Mouse (Mus musculus) cerebellum, adult 2 months (tissue): ENCODE results near the gene a. TPM values are rescaled to one million over a fixed set of nuclear protein-coding genes. Genes with fewer than 3 reads are reported as not detected.
A peak's percentile ranks its signal among the peaks of the same experiment; 100 is the strongest.
"Not testable (repeated sequence)": the region's sequence is repeated elsewhere in the genome, so short reads cannot be mapped to it uniquely, and the experiment has no call there.

ENCODE experiments used
- DNase-seq, 2 experiments: peaks; one replicate each; pipeline ENCODE4 v3.0.0; 2021
- H3K27ac ChIP-seq: fragments of 200-500 bp; 2 replicates; pipeline ENCODE4 v1.5.1; 2012; ENCODE audit warnings: low read length, control low read depth, inconsistent platforms; ENCODE audit not compliant: insufficient read depth
- H3K27me3 ChIP-seq: fragments of 200-500 bp; 2 replicates; pipeline ENCODE4 v1.6.1; 2012; ENCODE audit warnings: inconsistent platforms, mild to moderate bottlenecking, low read length, moderate library complexity; ENCODE audit not compliant: control insufficient read depth, insufficient read depth
- H3K4me1 ChIP-seq: fragments of 200-500 bp; 2 replicates; pipeline ENCODE4 v1.6.1; 2011; ENCODE audit warnings: low read length; ENCODE audit not compliant: control insufficient read depth, insufficient read depth
- H3K4me3 ChIP-seq: fragments of 200-500 bp; replicated peaks from 2 replicates; pipeline ENCODE3; 2011; ENCODE audit warnings: mild to moderate bottlenecking, low read depth, low read length, control low read depth; ENCODE audit not compliant: insufficient read depth
- CTCF ChIP-seq: fragments of 200-500 bp; IDR thresholded peaks from 2 replicates; pipeline ENCODE4 v1.5.1; 2011; ENCODE audit warnings: low read depth, mild to moderate bottlenecking, control low read depth, low read length, moderate library complexity, borderline replicate concordance; ENCODE audit not compliant: insufficient read depth
- POLR2A ChIP-seq: fragments of 200-500 bp; IDR thresholded peaks from 2 replicates; pipeline ENCODE4 v1.6.1; 2011; ENCODE audit warnings: low read length, control low read depth, borderline replicate concordance; ENCODE audit not compliant: insufficient read depth
- WGBS: fragments of 180-500 bp; shearing (Covaris S2); methylation state at CpG from one replicate; pipeline ENCODE4 v1.1.7; 2018; 5-methylcytosine and 5-hydroxymethylcytosine counted together
- polyA plus RNA-seq: library from polyadenylated mRNA; depleted of rRNA; stranded (reverse); fragments of >200 nt; gene quantifications from 2 replicates; pipeline ENCODE4 v1.2.3, GENCODE M21; 2012

Gene a
- polyA plus RNA-seq, 1 experiment, result 0.28 TPM

DNA sequence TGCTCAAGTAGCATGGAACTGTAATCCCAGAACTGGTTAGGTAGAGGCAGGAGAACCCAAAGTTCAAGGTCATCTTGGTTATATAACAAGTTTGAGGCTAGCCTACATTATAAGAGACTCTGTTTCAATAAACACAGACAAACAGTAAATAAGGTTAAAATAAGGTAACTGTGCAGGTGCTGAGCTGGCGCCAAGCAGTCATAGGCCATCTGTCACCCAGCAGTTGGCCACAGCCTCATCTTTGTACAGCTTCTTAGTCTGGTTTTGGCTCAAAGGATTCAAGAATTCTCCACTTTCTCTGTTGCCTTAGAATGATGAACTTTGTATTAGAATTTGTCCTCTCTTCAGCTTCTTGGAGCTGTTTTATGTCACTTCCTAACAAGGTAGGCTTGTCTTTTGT lies 76.9 kb downstream of the a start:
- Histone ChIP-seq H3K27me3 (no peaks in the 10 kb centered on the region), H3K4me3 (no peak overlapping the region), H3K27ac (peak overlapping the region; percentile 8; the same call in 1 of the 2 replicates), H3K4me1 (peaks cover 26% of the 10 kb centered on the region)
- TF ChIP-seq CTCF, result no peak
- no peak for TF ChIP-seq POLR2A
- WGBS, result 12% methylated on average over 1 of the region's 1 CpGs
- peak; percentile 83 to 89 for DNase-seq

DNA sequence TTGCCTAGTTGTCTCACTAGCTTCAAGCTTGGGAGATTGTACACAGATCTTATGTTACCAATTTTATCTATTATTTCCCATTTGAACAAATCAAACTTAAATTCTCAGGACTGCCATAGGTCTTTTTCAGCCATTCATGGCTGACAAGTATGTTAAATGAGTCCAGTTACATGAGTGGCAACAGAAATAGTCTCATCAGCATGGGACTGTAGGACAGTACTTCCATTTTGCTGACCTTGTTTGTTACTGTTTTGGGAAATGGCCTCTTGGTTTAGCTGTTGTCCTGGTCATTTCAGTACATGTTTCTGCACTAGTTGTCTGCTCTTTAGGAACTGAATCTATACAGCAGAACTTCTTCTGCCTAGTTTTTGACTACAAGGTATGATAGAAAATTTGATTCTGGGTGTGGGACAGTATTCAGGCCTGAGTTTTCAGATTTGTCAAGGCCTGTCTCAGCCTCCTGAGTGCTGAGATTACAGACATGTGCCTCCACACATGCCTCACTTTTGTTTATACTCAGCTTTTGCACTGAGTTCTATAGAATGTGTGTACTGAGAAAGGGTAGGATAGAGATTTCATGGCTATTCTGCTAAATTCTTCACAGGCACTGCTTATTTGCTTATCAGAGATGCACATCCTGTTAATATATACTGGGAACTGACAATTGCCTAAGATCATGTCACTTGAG lies 78.9 kb downstream of the a start:
- no peak for DNase-seq
- peaks cover 26% of the 10 kb centered on the region for H3K4me1 ChIP-seq
- TF ChIP-seq CTCF (no peak), POLR2A (no peak)
- no peak overlapping the region for H3K4me3 ChIP-seq
- H3K27me3 ChIP-seq, result no peaks in the 10 kb centered on the region
- H3K27ac ChIP-seq, result no peak overlapping the region

DNA sequence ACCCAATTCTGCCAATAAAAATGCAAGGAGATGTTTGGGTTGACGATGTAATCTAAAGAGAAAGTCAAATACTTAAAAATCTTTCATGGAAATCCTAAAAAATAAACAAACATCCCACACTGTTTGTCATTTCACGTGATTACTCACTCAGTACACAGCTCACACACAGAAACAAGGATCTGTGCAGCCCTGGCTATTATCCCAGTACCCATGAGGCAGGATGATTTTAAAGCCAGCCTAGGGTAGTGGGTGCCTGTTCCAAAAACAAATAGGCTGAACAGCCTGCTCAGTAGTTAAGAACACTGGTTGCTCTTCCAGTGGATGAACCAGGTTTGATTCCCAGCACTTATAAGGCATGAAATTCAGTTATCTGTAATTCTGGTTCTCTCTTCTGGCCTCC lies 85.4 kb downstream of the a start:
- Histone ChIP-seq H3K27ac (no peak overlapping the region), H3K27me3 (no peaks in the 10 kb centered on the region), H3K4me1 (peaks cover 2% of the 10 kb centered on the region; the same call in 1 of the 2 replicates), H3K4me3 (no peak overlapping the region)
- TF ChIP-seq CTCF (no peak), POLR2A (no peak)
- 49% methylated on average over 2 of the region's 2 CpGs for WGBS
- peak in 1 of 2 experiments; percentile 53 for DNase-seq

DNA sequence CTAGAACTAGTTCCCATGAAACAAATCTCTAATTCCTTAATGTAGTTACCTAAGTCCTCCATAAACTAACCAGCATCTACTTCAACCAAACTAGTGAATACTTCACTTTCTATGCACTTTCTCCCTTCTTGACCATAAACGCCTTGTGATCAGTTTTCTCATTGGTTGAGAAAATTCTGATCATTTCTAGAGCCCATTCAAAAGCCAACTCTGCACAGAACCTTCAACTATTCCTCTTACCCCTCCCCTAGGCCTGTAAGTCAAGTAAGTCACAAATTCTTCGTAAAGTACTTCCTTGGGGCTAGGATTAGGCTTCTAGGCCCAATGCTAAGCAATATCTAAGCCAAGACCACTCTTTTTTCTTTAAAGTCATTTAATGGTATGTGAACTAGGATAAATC lies 100.4 kb downstream of the a start:
- H3K27me3 ChIP-seq, result no peaks in the 10 kb centered on the region
- no peak for DNase-seq
- H3K4me1 ChIP-seq, result peaks cover 3% of the 10 kb centered on the region; the same call in 1 of the 2 replicates
- TF ChIP-seq POLR2A, result no peak
- no peak for TF ChIP-seq CTCF
- H3K4me3 ChIP-seq, result peak overlapping the region; percentile 73
- WGBS, result 5% methylated on average over 2 of the region's 2 CpGs
- no peak overlapping the region for H3K27ac ChIP-seq

DNA sequence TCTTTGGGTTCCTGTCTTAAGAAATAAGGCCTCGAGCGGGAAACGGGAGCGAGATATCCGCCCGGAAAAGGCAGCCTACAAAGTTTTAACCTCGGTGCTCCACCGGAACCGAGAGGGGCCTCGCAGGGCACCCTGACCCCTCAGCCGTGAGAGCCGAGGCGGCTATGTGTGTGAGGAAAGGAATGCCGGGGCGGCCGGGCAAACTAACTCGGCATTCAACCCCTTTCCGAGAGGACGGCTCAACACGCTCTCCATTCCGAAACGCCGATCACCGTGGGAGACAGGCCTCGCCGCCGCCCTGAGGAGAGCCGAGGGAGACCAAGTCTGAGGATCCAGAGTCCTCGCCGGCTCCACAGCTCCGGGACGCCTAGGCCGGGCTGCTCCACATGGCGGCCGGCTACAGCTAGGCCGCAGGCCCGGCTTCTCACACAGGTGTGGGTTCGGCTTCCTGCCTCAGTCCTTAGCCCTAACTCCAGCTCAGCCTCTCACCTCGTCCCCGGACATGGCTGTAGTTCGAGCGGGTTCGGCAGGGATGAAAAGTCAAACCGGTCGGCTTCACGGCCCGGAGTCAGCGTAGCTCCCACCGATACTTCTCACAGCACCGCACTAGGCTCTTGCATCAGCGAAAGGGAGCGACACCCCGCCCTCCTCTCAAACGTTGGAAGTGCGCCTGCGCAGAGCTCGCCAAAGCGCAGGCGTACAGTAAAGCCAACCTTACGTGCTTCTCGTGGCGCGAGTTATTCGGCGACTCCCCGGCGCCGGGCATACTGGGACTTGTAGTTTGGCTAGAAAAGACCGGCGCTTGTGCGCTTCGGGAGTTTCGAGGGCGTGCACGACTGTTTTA lies 101.2 kb downstream of the a start, which contains the start of gene Eif2s2:
Gene Eif2s2, minus strand, starts transcription at position 735 of the 844 bp plus-strand sequence.
- H3K27me3 ChIP-seq, result no peaks in the 10 kb centered on the region
- H3K4me1 ChIP-seq, result peaks cover 3% of the 10 kb centered on the region; the same call in 1 of the 2 replicates
- peak within 1 kb of the TSS; percentile 14; the same call in 1 of the 2 replicates for H3K27ac ChIP-seq
- TF ChIP-seq CTCF, result no peak
- peak; percentile 79; the same call in 1 of the 2 replicates for TF ChIP-seq POLR2A
- WGBS, result under 1% methylated on average over 75 of the region's 75 CpGs
- peak; percentile 96 to 98 for DNase-seq
- H3K4me3 ChIP-seq, result peak within 1 kb of the TSS; percentile 73

DNA sequence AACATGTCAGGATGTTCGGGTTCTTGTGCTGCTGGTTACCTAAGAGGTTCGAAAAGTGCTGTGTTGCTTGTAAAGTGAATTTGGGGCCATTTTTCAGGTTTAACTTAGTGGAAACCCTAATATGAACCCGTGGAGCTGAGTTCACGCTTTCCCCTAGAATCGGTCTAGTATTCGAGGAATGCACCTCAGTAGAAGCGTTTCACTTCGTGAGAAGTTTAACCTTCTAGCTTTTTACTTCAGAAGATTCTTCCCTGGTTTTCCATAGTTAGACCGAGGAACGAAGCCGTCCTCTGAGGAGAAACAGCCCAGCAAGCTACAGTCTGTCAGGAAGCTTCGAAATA lies 101.8 kb downstream of the a start:
- TF ChIP-seq POLR2A, result no peak
- no peak for TF ChIP-seq CTCF
- DNase-seq, result no peak
- Histone ChIP-seq H3K4me3 (peak overlapping the region; percentile 73), H3K27ac (no peak overlapping the region), H3K4me1 (peaks cover 3% of the 10 kb centered on the region; the same call in 1 of the 2 replicates), H3K27me3 (no peaks in the 10 kb centered on the region)
- 9% methylated on average over 12 of the region's 12 CpGs for WGBS

DNA sequence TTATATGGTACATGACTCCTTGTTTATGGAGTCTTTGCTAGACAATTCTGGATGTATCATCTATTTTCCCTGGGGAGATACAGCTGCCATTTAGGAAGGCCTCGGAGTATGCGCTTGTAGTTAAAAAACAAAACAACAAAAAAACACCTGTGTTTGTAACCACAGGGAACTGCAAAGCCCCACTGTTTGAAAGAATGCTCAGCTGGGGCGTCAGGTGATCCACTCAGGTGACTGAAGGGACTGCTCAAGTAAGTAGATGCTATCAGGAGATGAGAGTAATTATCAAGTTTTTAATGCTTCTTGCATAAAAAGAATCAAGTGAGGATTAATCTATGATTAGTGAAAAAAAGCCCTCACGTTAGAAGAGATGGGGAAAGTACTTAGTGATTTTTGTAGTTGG lies 102.3 kb downstream of the a start:
- DNase-seq, result no peak
- Histone ChIP-seq H3K4me1 (peaks cover 3% of the 10 kb centered on the region; the same call in 1 of the 2 replicates), H3K27me3 (no peaks in the 10 kb centered on the region), H3K27ac (no peak overlapping the region), H3K4me3 (no peak overlapping the region)
- TF ChIP-seq POLR2A (no peak), CTCF (no peak)
- WGBS, result 70% methylated on average over 4 of the region's 4 CpGs

DNA sequence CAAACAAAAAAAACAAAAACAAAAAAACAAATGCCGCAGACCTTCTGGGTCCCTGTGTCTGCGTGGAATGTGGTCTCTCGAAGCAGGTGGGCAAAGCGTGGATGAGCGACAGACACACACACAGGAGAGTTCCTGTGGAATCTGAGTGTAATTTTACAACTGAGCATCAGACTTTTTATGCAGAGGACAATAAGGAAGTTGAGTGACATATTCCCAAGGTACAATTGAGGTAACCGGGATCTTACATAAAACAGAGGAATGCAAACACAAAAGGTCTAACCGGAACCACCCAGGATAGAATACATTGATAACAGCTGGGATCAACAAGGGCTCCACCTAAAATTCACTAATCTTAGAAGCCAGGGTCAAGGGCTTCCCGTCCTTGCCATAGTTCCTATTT lies 107.8 kb downstream of the a start:
- 91% methylated on average over 8 of the region's 8 CpGs for WGBS
- H3K4me1 ChIP-seq, H3K27me3 ChIP-seq, H3K27ac ChIP-seq, H3K4me3 ChIP-seq, DNase-seq: not testable (repeated sequence)

DNA sequence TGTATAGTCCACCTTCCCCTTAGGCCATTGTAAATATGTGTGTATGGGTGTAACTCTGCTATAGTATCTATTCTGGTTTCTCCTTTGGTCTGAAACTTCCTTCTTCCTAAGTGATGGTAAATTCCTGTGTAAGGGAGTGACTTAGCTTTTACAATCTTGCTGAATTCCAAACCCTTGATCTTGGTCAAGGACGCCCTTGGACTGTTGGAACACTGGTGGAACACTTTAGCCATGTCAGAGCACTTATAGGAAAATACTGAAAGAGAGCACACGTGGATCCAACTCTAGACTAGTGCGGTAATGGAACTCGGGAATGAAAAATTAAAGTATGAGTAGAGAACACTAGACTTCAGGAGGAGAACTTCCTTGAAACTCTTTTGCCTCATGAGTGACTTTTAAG lies 108.2 kb downstream of the a start:
- H3K4me1 ChIP-seq, H3K27ac ChIP-seq, H3K4me3 ChIP-seq, H3K27me3 ChIP-seq, DNase-seq: not testable (repeated sequence)
- WGBS, result 80% methylated on average over 4 of the region's 4 CpGs
